Mouse (Mus musculus) G1E (cell line): ENCODE data around the gene Hypk.
"Not testable (repeated sequence)": the region's sequence is repeated elsewhere in the genome, so short reads cannot be mapped to it uniquely, and the experiment has no call there.

ENCODE experiments used
- CTCF ChIP-seq: IDR thresholded peaks from 2 replicates; pipeline ENCODE4 v1.5.1; 2012; ENCODE audit warnings: low read depth, low read length, inconsistent platforms, mixed read lengths
- TAL1 ChIP-seq: conservative IDR thresholded peaks from 2 replicates; pipeline ENCODE4 v1.6.1; 2012; ENCODE audit warnings: low read depth, low read length, inconsistent platforms, mixed read lengths

- TF ChIP-seq CTCF, TAL1: not testable (repeated sequence)
Observed at GRCm38 (mm10) chr2:121475306-121475705, 22.2 kb downstream of the Hypk start.
